Mouse (Mus musculus) lung, postnatal 0 days (tissue): Measurements from ENCODE around the gene Stk11. TPM values are rescaled to one million over a fixed set of nuclear protein-coding genes. Genes with fewer than 3 reads are reported as not detected.

Experiments used
- ATAC-seq: fragments of 200-750 bp; cut with Nextera tagmentation; 2 replicates; pipeline ENCODE4 v1.8.0; 2017; ENCODE audit warnings: moderate library complexity
- DNase-seq: peaks from one replicate; pipeline ENCODE4 v3.0.0-alpha.2; 2016; ENCODE audit warnings: low spot score
- H3K27ac ChIP-seq: fragments of 300-500 bp; sonication (generic); 2 replicates; pipeline ENCODE4 v1.5.1; 2014; ENCODE audit warnings: antibody characterized with exemption, mild to moderate bottlenecking, low read length, mixed read lengths
- H3K27me3 ChIP-seq: fragments of 300-500 bp; sonication (generic); replicated peaks from 2 replicates; pipeline ENCODE4 v1.6.1; 2014; ENCODE audit warnings: low read length, mixed read lengths; ENCODE audit not compliant: insufficient read depth
- H3K36me3 ChIP-seq: fragments of 300-500 bp; sonication (generic); 2 replicates; pipeline ENCODE4 v1.6.1; 2014; ENCODE audit warnings: low read length, mixed read lengths; ENCODE audit not compliant: insufficient read depth
- H3K4me1 ChIP-seq: fragments of 300-500 bp; sonication (generic); 2 replicates; pipeline ENCODE4 v1.6.1; 2014; ENCODE audit warnings: antibody characterized with exemption, low read depth, low read length, mixed read lengths; ENCODE audit not compliant: insufficient read depth
- H3K4me2 ChIP-seq: fragments of 300-500 bp; sonication (generic); replicated peaks from 2 replicates; pipeline ENCODE4 v1.6.1; 2014; ENCODE audit warnings: low read depth, mild to moderate bottlenecking, low read length, moderate library complexity, mixed read lengths
- H3K4me3 ChIP-seq: fragments of 300-500 bp; sonication (generic); 2 replicates; pipeline ENCODE4 v1.5.1; 2014; ENCODE audit warnings: low read depth, low read length
- H3K9ac ChIP-seq: fragments of 300-500 bp; sonication (generic); replicated peaks from 2 replicates; pipeline ENCODE4 v1.6.1; 2014; ENCODE audit warnings: low read depth, mild to moderate bottlenecking
- H3K9me3 ChIP-seq: fragments of 300-500 bp; sonication (generic); 2 replicates; pipeline ENCODE4 v1.6.1; 2016; ENCODE audit warnings: low read length, mixed read lengths
- CTCF ChIP-seq: IDR thresholded peaks from 2 replicates; pipeline ENCODE4 v1.5.1; 2016; ENCODE audit warnings: antibody characterized with exemption, mild to moderate bottlenecking
- EP300 ChIP-seq: IDR thresholded peaks from 2 replicates; pipeline ENCODE4 v1.6.1; 2016; ENCODE audit warnings: antibody characterized with exemption, mild to moderate bottlenecking, control low read depth
- WGBS: fragments of 180-500 bp; shearing (Covaris S2); extraction: QIAGEN DNeasy Blood & Tissue Kit; methylation state at CpG from one replicate; pipeline ENCODE4 v1.1.7; 2014; 5-methylcytosine and 5-hydroxymethylcytosine counted together
- polyA plus RNA-seq: library from polyadenylated mRNA; unstranded; fragments of >200 nt; fragmentation: Nextera tagmentation; extraction: Ambion mirVana; gene quantifications from 2 replicates; pipeline ENCODE4 v1.2.1, GENCODE M21; 2015

Gene Stk11
- polyA plus RNA-seq, 1 experiment from 2014 or later, result 19.0 TPM

DNA sequence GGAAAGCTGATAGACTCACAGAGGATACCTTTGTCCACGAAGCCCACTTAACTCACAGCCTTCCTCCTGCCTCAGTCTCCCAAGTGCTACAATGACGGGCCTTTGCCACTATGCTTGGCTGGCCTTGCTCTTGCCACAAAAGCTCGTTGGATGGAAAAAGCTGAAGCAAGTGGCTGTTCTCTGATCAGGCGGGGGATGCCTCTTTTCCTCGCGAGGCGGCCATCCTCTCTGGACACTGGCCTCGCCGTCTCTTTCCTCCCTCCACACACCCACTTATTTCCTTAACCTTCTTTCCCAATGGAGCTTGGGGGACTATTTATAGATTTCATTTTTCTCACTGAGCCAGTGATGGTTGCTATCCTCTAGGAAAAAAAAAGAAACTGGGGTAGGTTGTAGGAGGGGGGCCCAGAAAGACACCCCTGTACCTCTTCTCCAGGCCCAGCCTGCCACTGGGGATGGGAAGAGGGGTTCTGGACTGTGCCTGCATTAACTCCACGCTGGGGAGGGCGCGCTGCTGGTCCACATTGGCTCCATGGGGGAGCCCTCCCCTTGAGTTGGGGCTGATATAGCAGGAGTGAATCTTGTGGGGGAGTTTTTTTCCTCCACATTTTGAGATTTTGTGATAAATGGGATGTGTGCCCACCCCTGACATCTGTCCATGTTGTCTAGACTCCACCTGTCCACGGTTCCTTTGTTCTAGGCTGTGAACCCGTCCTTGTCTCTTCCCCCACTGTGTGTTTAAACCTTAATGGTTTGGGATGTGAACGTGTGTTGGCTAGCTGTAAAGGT lies 41.7 kb downstream of the Stk11 start:
- peak overlapping the region; percentile 98 for H3K27ac ChIP-seq
- H3K4me3 ChIP-seq, result no peak overlapping the region
- no peaks in the 10 kb centered on the region for H3K9me3 ChIP-seq
- WGBS, result 48% methylated on average over 15 of the region's 15 CpGs
- H3K27me3 ChIP-seq, result no peaks in the 10 kb centered on the region
- ATAC-seq (no peak), DNase-seq (no peak)
- H3K4me2 ChIP-seq, result no peak overlapping the region
- TF ChIP-seq EP300 (no peak), CTCF (no peak)
- no peak overlapping the region for H3K9ac ChIP-seq
- H3K36me3 ChIP-seq, result peaks cover 40% of the 10 kb centered on the region
- H3K4me1 ChIP-seq, result peaks cover 61% of the 10 kb centered on the region

DNA sequence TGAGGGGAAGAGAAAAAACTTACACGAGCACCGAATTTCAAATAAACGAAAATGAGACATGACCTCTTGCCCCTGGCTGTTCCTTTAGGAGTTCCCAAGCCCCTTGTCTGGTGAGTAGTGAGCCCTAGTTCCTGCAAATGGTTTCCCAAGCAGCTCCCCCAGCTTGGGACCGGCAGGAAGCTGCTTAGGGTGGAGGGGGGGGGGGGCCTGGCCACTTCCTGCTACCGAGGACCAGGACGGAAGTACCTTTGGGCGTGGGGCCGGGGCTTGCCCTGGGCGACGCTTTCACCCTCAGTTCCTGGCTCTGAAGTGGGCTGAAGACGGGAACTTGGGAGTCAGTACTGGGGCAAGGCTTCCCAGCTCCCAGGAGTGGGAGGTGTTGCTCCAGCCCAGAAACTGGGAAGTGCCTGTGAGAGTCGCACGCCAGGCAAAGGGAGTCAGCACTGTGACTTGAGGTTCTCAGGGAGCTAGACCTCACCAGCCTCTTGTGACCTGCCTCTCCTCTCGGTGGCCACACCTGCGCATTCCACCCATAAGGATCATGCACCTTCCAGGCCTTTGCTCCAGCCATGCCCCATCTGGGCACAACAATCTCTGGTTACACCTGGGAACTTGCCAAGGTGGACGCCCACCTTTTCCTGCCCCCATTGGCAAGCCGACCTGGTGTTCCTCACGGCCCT lies 42.8 kb downstream of the Stk11 start:
- no peak for TF ChIP-seq CTCF
- peak; percentile 75 for TF ChIP-seq EP300
- peak overlapping the region; percentile 67 for H3K4me2 ChIP-seq
- H3K9ac ChIP-seq, result peak overlapping the region; percentile 29; the same call in 1 of the 2 replicates
- no peaks in the 10 kb centered on the region for H3K27me3 ChIP-seq
- no peak overlapping the region for H3K4me3 ChIP-seq
- 2% methylated on average over 18 of the region's 18 CpGs for WGBS
- peaks cover 37% of the 10 kb centered on the region for H3K36me3 ChIP-seq
- peak; percentile 94 for DNase-seq
- peak; percentile 42 for ATAC-seq
- no peaks in the 10 kb centered on the region for H3K9me3 ChIP-seq
- H3K27ac ChIP-seq, result peak overlapping the region; percentile 98
- peaks cover 58% of the 10 kb centered on the region for H3K4me1 ChIP-seq

DNA sequence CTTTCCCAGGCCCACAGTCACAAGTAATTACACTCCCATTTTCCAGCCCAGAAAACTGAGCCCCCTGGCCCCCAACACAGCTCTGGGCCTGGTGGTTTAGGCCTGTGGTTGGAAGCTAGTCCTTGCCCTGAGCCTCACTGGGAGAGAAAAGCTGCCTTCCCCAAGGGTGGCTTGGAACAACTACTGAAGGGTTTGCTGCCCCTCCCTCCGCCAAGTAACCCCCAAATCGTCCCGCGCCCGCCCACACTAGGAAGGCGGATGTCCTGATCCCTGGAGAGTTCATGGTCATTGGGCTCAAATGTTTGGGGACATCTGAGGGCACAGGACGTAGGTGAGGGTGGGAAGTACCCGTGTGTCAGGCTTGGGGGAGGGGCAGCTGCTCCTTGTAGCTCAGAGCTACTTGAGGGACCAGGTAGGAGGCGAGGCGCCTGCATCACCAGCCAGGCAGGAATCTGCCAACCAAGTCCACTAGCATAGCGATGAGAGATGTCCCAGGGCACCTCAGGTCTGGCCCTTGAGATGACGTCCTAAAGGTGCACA lies 43.5 kb downstream of the Stk11 start:
- Histone ChIP-seq H3K9me3 (no peaks in the 10 kb centered on the region), H3K27me3 (no peaks in the 10 kb centered on the region), H3K4me2 (peak overlapping the region; percentile 67), H3K4me3 (peak overlapping the region; percentile 14; the same call in 1 of the 2 replicates), H3K9ac (peak overlapping the region; percentile 36; the same call in 1 of the 2 replicates), H3K36me3 (peaks cover 31% of the 10 kb centered on the region), H3K4me1 (peaks cover 55% of the 10 kb centered on the region), H3K27ac (peak overlapping the region; percentile 98)
- DNase-seq (peak; percentile 90), ATAC-seq (peak; percentile 25)
- no peak for TF ChIP-seq CTCF
- peak; percentile 47 for TF ChIP-seq EP300
- 9% methylated on average over 12 of the region's 12 CpGs for WGBS

DNA sequence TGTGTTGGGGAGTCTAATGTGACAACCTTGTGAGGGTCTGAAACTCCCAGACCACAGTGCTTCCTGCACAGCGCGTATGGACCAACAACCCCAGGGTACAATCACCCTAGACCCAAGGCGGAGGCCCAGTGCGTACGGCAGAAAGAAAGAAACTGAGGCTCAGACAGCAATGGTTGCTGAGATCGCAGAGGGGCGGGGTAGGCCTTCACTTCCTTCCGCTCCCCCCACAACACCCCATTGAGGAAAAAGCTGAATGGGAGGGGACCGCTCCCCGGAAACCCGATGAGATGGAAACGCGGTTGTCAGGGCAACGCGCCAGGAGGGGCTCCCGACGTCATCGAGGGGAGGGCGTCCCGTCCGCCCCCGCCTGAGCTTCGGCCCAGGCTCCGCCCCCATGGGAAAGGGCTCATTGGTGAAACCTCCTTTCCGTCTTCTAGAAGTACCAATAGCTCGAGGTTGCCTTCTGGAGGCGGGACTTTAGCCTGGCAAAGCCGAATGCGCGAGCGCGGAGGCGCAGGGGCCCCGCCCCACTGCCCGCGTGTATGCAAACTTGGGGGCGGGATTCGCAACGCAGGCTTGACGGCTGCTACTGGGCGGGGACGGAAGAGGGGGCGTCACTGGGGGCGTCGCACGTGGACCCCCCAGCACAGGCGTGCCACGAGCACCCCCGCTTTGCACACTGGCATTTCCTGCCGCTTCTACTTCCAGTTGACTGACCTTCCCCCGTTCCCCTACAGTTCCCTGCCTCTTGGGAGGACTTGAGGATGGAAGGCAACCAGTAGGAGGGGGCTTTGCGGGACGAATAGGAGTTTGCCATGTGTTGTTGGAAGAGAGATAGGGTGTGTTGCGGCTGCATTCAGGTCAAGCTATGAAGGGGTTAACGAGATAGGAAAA lies 44.2 kb downstream of the Stk11 start:
- Histone ChIP-seq H3K4me3 (peak overlapping the region; percentile 36), H3K9ac (peak overlapping the region; percentile 51; the same call in 1 of the 2 replicates), H3K36me3 (peaks cover 24% of the 10 kb centered on the region), H3K27ac (peak overlapping the region; percentile 98), H3K4me1 (peaks cover 62% of the 10 kb centered on the region), H3K4me2 (peak overlapping the region; percentile 67), H3K9me3 (no peaks in the 10 kb centered on the region), H3K27me3 (no peaks in the 10 kb centered on the region)
- DNase-seq (peak; percentile 99), ATAC-seq (peak; percentile 75)
- under 1% methylated on average over 53 of the region's 55 CpGs for WGBS
- TF ChIP-seq EP300 (peak; percentile 27; the same call in 1 of the 2 replicates), CTCF (no peak)

- Histone ChIP-seq H3K9me3 (no peaks in the 10 kb centered on the region), H3K4me2 (peak overlapping the region; percentile 67), H3K4me3 (peak overlapping the region; percentile 36), H3K4me1 (peaks cover 68% of the 10 kb centered on the region), H3K36me3 (peaks cover 17% of the 10 kb centered on the region), H3K27me3 (no peaks in the 10 kb centered on the region), H3K9ac (peak overlapping the region; percentile 51), H3K27ac (peak overlapping the region; percentile 98)
- peak; percentile 93 for DNase-seq
- TF ChIP-seq EP300 (0 out of 2 replicates have a peak, but pooled peaks have one; percentile 39), CTCF (0 out of 2 replicates have a peak, but pooled peaks have one; percentile 1)
- WGBS, result 1% methylated on average over 29 of the region's 33 CpGs
- peak; percentile 13 for ATAC-seq
Measured at GRCm38 (mm10) chr10:80160455-80161371, 45.1 kb downstream of the Stk11 start.
